Mouse (Mus musculus): ENCODE results near the gene Emid1.
A peak's percentile ranks its signal among the peaks of the same experiment; 100 is the strongest.
"Not testable (repeated sequence)": the region's sequence is repeated elsewhere in the genome, so short reads cannot be mapped to it uniquely, and the experiment has no call there.

Emid1 gene

DNA sequence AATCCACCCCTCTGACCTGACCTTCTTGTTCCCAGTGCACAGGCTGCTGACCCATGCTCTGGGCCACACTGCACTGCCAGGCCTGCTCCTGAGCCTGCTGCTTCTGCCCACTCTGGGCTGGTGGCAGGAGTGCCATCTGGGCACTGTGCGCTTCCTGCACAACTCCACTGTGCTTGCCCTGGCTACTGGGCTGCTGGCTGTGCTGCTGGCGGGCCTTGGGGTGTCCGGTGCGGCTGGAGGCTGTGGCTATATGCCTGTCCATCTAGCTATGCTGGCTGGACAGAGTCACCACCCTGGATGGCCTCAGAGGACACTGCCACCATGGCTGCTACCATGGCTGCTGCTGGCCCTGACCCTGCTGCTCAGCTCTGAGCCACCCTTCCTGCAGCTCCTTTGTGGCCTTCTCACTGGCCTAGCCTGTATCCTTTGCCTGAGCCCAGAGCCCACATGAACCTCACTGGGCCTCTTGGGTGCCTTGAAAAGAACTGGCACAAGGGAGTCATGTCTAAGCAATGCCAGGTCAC, 48.0 kb downstream of the Emid1 start:
- no peak for DNase-seq (ENCODE audit: low read depth, low spot score)

DNA sequence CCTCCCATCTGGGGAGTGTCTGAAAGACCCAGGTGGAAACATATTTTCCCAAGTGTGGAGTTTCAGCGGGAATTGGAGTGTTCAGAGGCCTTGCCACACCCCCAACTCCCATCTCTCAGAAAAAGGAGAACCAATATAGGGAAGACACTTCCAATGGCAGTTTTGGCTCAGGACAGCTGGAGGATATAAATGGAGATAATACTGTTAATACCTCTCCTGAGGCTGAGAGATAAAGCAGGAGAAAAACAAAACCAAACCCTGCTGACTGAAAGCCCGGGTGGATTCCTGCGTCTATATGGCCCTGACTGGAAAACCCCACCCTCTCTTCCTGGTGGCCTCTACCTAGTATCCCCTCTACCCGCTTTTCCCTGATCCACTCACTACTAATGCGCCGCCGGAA, 49.7 kb downstream of the Emid1 start:
- DNase-seq (ENCODE audit: low read depth, low spot score): no peak

DNA sequence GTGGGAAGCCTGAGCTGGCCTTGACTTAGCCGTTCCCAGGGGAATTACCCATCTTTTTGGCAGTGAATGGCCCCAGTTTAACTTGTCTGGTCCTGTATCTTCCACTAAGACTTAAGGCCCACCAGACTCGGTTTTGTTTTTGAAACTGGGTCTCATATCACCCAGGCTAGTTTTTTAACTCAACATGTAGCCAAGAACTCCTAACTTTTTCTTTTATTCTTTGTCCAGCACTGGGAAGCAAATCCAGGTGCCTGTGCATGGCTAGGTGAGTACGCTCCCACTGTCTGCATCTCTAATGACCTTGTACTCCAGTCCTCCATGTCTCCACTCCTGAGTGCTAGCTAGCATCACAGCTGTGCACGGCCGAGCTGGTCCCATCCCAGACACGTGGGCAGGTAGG, 50.4 kb downstream of the Emid1 start:
- peak; percentile 23 for DNase-seq (ENCODE audit: low read depth, low spot score)

DNA sequence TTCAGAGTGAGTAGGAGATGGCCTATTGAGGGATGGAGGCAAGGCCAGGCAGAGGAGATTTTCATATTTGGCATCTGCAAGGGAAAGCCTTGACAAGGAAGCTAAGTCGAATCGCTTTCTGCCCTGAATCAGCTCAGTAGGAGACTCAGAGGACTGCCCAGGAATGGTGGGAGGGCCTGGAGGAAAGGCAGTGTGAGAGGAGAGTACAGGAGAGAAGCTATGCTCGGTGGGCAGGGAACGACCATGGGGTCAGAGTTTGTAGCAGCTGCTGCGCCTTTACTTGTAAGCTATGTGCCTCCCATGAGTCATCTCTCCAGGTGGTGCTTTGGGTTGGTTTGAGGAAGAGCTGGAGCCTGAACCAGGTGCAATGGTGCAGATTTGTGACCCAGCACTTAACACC, 51.3 kb downstream of the Emid1 start:
- DNase-seq (ENCODE audit: low read depth, low spot score): peak; percentile 12

DNA sequence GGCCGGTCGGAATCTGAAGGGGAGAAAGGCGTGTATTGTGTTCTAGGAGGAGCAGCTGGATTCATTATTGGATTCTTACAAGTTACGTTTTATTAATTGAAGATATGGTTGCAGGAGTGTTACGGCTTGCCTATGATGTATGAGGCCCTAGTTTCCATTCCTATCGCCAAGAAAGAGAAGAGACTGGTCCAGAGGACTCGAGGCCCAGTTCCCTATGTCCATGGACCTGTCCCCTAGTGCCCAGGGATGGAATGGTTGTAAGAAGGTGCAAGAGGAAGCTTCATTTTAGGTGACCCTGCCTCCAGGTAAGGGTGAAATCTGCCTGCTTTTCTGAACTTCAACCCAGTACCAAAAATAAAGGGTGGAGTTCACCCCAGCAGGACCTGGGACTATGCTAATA, 51.8 kb downstream of the Emid1 start:
- DNase-seq (ENCODE audit: low read depth, low spot score): peak; percentile 56

DNA sequence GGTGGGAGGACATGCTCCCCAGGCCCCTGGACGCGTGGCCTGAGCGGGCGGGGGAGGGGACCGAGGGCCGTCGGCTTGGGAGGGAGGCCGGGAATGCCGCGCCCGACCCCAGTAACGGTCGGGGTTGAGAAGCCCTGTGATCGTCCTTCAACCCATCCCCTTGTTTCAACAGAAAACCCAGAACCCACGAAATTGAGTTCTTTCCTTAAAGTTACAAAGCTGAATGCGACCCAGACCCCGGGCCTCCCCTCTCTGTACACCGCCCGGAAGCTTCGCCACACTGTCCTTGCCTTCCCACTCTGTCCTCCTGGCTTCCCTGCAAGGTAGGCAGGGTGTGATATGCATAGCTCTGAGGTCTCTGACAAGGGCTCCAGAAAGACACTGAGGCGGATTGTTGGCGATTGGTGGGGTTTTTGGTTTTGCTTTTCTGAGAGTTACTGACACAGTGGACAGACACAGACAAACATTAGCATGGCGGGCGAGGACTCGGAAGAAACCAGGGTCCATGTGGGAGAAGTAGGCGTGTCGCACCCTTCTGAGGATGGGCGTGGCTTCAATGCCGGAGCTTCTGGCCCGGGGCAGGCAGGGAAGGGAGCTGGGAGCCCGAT, 52.4 kb downstream of the Emid1 start:
- peak; percentile 91 for DNase-seq (ENCODE audit: low read depth, low spot score)

DNA sequence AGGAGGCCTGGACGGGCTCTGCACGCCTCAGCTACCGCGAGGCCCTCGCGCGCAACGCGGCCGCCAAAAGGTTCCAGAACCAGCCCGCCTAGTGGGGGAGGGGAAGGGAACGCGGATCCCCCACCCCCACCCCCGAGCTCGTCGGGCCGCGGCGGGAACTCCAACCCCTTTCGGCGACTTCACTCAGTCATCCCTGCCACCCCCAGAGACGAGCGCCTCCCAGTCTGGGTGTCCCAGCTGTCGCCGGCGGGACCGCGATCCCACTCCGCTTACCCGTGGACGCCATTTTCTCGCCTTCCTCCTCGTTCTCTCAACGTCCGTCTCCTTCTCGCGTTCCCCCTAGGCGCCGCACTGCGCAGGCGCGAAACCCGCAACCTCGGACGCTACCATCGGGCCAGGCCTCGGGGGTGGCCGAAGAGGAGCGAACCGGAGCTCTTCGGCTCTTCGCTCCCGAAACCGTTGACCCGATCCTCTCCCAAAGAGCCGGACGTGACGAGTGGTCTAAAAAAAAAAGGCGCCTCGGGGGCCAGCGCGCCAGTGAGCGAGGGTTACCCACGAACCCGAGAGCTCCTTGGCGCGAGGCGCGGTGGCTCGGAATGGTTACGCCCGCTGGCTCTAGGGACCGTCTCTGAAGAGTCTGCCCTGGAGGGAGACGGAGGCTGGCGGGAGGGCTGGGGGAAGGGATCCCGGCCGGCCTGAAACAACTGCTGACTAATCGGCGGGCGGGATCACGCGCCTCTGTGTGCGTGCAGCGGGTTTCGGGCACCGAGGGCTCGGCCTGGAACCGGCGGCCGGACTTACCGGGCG, 53.1 kb downstream of the Emid1 start, which contains the start of the genes Rhbdd3 and Ewsr1:
Gene Rhbdd3 (plus strand): TSS at position 191 of the 807 bp plus-strand sequence.
Gene Ewsr1 (minus strand): TSS at position 531 of the 807 bp plus-strand sequence.
- DNase-seq (ENCODE audit: low read depth, low spot score): peak; percentile 93

DNA sequence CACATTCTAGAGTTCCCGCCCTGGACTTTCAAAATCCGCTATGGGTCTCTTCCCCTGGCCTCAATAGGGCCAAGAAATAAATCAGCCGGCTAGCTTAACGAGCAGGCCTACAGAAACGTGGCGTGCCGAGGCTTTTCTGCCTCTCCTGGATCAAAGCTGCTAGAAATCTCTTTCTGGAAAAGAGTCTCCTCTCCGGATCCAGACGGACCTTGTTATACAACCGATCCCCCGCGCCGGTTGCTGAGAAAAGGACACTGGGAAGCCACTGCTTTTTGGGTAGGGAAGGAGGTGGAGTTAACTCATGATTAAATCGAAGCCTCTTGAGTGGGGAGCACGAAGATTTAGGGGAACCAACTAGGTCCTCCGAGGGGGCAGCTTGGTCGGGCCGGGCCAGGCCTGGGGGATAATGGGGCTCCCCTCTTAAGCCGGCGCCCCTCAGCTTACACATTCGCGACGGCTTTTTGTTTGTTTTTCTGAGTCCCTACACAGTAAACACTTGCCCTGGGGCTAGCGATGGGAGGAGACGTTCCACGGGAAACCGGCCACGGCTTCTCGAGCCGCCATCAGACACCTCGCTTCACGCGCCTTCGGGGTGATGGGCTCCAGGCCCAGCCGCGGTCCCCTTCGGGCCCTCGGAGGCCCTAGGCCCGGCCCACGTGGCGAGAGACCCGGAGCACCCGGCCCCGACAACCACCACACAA, 53.9 kb downstream of the Emid1 start:
- DNase-seq (ENCODE audit: low read depth, low spot score): peak; percentile 51

DNA sequence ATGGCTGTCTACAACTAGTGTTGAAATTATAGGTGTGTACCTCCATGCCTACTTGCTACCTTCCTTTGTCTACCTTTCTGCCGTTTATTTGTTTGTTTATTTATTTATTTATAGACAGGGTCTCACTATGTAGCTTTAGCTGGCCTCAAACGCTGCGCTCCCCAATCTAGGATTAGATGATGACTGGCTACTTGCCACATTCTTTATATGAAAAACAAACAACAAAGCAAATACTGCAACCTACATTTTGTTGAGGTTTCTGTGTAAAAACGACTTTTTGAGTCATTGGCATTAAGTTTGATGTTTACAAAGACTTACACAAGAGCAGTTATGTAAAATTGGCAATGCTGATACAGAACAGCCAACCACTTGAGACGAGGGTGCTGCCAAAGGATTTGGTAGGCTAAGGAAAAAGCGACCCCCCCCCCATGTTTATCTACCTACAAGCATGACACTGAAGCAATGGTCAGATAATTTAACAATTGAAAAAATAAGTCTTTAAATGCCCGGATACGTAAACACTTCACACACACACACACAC, 55.5 kb downstream of the Emid1 start:
- no peak for DNase-seq (ENCODE audit: low read depth, low spot score)

DNA sequence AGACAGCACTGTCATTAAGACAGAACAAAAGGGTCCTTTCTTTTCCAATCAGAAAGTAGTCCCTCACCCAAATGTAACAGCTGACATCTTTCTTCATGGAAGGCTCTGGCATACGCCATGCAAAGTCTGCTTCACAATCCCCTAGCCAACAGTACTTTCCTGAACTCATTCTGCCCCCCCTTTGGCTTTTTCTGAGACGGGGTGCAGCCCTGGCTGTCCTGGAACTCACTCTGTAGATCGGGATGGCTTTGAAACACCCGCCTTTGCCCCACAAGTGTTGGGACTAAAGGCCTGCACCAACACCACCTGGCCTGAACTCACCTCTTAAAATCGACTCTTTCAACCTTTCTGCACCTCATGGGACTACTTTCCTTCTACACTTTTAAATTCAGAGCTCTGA, 56.2 kb downstream of the Emid1 start:
- no peak for DNase-seq (ENCODE audit: low read depth, low spot score)

DNA sequence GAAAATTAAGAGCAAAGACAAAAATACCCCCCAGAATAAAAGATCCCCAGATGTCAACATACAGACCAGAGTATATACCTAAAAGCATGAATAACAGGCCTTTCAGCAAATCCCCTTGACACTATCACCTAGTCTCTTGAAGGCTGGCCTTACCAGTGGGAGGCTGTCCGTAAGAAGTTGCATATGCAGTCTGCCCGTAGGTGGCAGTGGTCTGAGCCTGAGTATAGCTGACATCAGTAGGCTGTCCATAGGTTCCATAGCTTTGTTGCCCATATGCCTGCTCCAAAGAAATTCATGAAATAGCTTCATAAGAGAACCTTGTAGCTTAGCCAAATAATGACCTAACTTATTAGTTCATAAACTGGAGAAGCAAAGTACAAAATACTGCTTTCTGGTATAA, 60.4 kb downstream of the Emid1 start:
- peak; percentile 66 for DNase-seq (ENCODE audit: low read depth, low spot score)

DNA sequence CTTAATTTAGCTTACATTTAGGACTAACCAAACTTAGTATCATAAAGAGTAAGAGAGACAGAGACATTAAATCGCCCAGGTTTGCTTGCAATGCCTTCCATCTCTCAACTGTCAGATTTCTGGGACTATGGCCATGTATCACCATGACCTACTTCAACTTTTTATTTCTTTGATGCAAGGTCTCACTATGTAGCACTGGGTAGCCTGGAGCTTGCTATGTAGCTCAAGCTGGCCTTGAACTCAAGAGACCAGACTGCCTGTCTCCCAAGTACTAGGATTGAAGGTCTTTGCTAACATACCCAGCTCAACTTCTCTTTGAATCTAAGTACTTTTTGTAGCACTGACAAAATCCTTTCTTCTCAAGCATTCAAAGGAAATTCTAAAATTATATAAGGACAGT, 62.9 kb downstream of the Emid1 start:
- DNase-seq (ENCODE audit: low read depth, low spot score): no peak

DNA sequence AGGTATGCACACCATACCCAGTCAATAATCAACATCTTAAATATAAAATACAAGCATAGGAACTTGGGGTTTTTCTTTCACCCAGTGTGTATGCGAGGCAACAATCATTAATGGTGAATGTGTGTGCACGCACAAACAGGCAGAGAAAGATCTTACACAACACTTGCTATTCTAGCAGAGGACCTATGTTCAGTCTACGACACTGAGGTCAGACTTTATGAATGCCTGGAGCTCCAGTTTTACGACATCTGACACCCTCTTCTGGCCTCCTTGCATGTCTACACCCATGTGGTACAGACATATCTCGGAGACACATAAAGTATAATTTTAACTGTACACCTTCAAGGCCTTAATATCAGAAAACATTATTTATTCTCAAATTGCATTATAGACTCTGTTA, 75.2 kb downstream of the Emid1 start:
- not testable (repeated sequence) for DNase-seq (ENCODE audit: low read depth, low spot score)

DNA sequence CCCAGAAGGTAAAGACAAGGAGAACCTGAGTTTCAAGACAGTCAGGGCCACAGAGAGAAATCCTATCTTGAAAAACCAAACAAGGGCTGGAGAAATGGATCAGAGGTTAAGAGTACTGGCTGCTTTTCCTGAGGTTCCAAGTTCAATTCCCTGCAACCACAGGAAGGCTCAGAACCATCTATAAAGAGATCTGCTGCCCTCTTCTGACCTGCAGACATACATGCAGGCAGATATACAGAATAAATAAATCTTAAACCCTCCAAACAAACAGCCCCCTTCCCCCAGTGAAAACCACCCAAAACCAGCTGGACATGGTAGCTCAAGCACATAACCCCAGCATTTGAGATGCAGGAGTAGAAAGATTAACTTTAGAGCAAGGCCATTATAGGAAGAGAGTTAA, 76.3 kb downstream of the Emid1 start:
- DNase-seq (ENCODE audit: low read depth, low spot score): peak; percentile 47

DNA sequence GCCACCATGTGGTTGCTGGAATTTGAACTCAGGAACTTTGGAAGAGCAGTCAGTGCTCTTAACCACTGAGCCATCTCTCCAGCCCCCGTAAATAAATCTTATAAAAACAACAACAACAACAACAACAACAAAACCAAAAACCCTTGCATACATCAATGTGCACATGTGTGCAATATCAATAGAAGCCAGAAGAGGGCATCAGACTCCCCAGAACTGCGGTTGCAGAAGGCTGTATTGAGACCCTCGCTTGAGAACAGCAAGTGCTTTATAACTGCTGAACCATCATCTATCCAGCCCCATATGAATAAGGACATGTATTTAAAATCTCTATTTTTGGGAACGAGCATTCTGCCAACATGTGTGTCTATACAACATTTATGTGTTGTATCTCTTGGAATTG, 77.2 kb downstream of the Emid1 start:
- DNase-seq (ENCODE audit: low read depth, low spot score): peak; percentile 49

DNA sequence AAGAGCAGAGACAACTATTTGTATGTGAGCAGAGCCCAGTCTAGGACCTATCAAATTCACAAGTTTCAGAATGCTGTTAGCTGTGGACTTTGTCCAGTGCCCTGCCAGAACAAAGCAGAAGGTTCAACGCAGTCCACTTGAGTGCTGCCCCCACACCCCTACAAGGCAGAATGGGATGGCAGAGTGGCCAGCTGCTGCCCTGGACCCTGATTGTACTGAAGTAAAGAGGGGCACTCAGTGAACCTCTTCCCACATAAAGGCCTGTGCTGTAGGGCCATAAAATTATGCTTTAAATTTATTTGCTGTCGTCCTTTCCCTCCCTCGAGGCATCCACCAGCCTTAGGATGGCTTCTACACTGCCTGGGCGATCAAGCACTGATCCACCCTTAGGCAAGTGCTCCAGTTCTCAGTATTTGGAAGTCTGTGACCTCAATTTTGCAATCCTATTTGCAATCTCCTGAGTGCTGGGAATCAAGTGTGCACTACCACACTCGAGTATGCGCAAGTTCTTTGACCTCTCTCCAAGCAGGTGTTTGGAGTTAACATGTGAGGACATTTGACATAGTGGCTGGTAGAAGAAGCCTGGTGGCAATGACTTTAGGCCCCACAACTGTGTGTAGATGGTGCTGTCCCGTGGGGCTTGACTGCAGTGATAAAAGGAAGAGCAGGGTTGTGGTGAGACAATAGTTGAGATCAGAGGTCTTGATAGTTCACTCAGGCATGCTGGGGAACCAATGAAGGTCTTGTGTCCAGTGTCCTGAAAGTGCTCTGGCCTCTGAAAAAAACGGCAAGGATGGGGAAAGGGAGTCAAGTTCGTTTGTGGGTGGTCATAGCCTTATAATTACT, 83.7 kb downstream of the Emid1 start:
- no peak for DNase-seq (ENCODE audit: low read depth, low spot score)

DNA sequence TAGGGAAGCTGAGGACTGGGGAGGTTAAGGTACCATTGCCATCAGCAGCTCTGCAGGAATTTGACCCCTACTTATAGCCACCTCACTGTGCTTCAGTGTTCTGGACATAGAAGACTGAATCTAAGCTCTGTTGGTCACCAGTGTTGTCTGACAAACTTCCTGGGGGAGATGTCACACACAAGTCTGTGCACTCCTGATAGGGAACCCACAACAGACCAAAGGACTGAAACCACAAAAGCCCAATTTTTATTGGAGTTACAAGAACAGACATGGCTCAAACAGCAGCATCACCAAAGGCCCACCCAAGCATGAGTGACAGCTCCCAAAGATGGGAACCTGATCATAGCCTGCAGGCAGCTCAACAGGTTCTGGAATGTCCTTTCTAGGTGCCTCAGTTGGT, 85.0 kb downstream of the Emid1 start:
- no peak for DNase-seq (ENCODE audit: low read depth, low spot score)

DNA sequence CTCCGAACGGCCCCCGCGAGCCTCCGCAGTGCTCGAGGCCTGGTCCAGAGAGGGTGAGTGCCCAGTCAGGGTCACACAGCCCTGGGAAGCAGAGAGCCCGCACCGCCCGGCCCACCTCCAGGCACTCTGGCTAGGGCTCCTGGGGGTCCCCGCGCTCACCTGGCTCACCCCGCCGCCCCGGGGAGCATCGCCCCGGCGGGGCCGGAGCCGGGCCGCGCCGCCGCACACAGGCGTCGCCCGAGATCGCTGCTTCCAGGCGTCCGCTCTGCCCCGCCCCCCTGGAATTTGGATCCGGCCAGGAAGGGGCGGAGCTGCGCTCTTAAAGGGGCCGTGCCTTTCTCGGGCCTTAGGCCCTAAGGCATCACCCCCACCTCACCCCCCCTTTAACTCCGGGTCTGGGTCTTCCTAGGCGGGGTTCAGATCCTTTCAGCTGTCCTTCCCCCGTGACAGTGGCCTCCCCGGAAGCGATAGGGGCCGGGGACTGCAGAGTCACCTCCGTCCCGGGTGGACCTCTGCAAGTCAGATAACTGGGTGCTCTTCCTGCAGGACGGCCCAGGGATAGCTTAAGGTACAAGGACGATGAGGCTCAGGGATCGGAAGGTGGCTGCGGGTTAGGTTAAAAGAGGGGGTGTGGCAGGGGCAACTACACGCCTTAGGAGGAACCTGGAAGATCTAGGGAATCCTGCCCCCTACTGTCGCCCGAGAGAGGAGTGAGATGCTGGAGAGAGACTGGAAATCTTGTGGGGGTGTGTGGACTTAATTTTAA, 86.8 kb downstream of the Emid1 start, which contains the start of gene Gas2l1:
Gene Gas2l1 (minus strand): TSS at position 272 of the 766 bp plus-strand sequence.
- DNase-seq (ENCODE audit: low read depth, low spot score): peak; percentile 95

DNA sequence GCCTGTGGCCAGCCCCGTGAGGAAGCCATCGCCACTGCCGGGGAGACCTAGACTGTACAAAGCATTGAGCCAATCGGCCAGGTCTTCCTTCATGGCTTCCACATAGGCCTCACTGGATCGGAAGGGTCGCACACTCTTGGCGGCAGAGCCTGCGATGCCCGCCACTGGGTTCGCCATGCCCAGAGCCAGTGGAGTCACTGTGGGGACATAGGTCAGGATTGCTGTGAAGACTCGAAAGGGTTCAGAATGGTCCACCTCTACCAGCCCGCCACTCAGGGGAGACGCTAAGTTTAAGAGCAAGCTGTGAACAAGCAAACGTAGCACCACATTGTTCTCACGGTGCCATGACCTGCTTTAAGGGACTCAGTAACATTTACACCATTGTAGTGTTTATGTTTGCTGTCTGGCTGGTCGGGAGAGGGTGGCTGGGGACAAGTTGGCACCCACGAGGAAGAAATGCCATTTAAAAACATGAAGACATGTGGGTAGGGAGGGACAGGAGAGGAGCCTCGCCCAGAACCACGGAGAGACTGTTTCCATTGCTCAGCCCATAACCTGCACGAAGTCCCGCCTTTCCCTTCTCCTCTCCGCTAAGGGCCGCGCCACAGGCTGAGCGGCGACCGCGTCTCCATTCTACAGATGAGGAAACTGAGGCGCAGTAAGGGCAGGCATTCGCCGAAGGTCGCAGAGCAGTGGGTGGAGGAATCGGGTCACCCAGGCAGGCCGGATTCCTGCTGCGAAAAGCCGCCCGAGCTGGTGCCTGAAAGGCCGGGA, 87.6 kb downstream of the Emid1 start:
- peak; percentile 63 for DNase-seq (ENCODE audit: low read depth, low spot score)
